Mouse (Mus musculus) spleen, postnatal 4 days (tissue): ENCODE measurements around the gene Gemin8.

Experiments used
- DNase-seq, 2 experiments: peaks; one replicate each; pipeline ENCODE4 v3.0.0; 2022; ENCODE audit warnings: low spot score in 2 of 2

The Gemin8 gene

GRCm38 (mm10) chrX:166230515-166231267, 60.4 kb downstream of the Gemin8 start:
- DNase-seq, result no peak

GRCm38 (mm10) chrX:166236131-166236530, 65.9 kb downstream of the Gemin8 start:
- no peak for DNase-seq

- peak; percentile 11 to 69 for DNase-seq
Measured at GRCm38 (mm10) chrX:166238831-166239460, 68.7 kb downstream of the Gemin8 start, which contains the start of gene Gpm6b. TSS of gene Gpm6b (plus strand) at chrX:166238911.

- no peak for DNase-seq
Measured at GRCm38 (mm10) chrX:166239520-166239919, 69.3 kb downstream of the Gemin8 start.
